Mouse (Mus musculus) adrenal gland, postnatal 4 days (tissue): ENCODE data around the gene Akap8. TPM values are rescaled to one million over a fixed set of nuclear protein-coding genes. Genes with fewer than 3 reads are reported as not detected.
A peak's percentile ranks its signal among the peaks of the same experiment; 100 is the strongest.

ENCODE experiments used
- DNase-seq, 2 experiments: peaks; one replicate each; pipeline ENCODE4 v3.0.0; 2021 to 2022; ENCODE audit warnings: low spot score in 2 of 2, mixed read lengths in 2 of 2
- long read RNA-seq, 2 experiments: library from polyadenylated mRNA; stranded (forward); transcript quantifications; one replicate each; pipeline ENCODE4 v2.0.0; 2021
- total RNA-seq, 2 experiments: library from RNA; stranded (reverse); gene quantifications; 2 replicates each; pipeline ENCODE4 v1.2.3; 2021

Akap8 gene
- 100 to 1,000 TPM; 129 to 130 TPM for total RNA-seq
- long read RNA-seq, experiment 1, full-length matches to known transcripts = 17 of 33 reads
- long read RNA-seq, experiment 1, partial matches to known transcripts = 5 of 33 reads
- long read RNA-seq, experiment 1, other reads (novel, unspliced or antisense) = 11 of 33 reads
- long read RNA-seq, experiment 2, full-length matches to known transcripts = 72 of 130 reads
- long read RNA-seq, experiment 2, partial matches to known transcripts = 21 of 130 reads
- long read RNA-seq, experiment 2, other reads (novel, unspliced or antisense) = 37 of 130 reads

DNA sequence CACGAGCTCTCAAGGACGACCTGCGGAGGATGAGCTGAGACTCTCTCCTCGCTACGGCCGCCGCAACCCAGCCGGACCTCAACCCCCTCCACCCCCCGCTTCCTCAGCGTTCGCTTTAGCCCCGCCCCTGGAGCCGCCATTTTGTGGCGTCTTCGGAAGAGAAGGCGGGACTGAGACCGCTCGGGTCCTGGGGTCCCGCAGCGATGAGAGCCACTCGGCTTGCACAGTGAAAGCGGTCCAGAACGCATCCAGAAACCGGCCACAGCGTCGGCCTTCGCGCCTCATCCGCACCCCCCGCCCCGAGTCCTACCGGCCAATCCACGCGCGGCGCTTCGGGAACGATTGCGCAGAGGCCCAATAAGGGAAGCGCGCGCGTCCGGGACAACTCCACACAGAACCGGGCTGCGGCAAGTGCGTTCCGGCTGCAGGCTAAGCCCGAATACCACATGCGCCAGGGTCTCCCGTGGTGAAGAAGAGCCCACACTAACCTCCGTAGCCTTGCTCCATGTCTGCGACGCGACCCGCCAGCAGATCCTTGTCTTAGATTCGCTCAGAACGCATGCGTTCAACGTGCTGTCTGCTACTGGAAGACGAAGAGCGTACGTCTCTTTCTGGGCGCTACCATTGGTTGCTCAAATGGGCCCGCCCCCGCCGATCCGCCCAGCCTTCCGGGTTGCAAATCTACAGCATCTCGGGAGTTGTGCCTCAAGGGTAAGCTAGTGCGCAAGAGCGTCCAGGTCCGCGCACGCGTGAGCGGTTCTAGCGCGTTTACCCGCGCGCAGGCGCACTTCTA, at the start of gene Akap8:
Akap8 (minus strand) TSS at position 642 of the 793 bp plus-strand sequence.
- peak; percentile 86 to 94 for DNase-seq

GRCm38 (mm10) chr17:32368991-32369578, 48.0 kb upstream of the Akap8 start:
- DNase-seq = no peak

DNA sequence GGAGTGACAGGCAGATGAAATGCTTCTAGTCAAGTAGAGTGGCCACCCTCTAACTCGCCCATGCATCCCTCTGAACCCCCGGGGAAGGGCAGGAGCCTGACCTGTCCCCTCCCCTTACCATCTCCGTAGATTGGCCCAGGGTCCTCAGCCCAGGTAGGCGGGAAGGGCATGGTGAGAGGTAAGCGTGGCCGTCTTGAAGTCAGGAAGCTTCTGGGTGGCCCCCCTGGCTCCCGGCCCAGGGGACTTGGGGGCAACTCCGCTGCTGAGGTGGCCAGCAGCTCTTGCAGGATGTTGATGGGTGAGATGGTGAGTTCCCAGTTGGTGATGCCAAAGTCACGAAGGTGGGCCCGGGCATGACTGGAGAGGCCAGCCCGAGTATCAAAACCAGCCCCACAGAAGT, 46.7 kb upstream of the Akap8 start:
- no peak for DNase-seq

- DNase-seq = no peak
Observed at GRCm38 (mm10) chr17:32365296-32365695, 44.3 kb upstream of the Akap8 start.

GRCm38 (mm10) chr17:32364850-32365249, 43.8 kb upstream of the Akap8 start:
- DNase-seq = no peak

DNA sequence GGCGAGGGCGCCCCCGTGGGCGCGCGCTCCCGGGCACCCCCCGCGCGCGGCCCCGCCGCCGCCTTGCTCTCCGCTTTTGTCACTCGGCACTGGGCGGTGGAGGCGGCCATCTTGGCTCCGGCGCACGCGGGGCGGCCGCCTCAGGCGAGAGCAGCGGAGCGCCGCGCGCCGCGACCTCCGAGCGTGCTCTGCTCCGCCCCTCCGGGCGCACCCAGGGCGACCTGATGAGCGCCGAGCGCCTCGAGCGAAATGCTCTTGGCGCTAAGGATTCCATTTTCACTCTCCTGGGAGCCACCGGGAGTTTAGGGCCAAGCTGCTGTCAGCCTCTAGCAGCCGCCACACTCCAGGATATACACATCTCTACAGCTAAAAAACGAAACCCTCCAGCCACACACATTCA, 43.3 kb upstream of the Akap8 start:
- peak; percentile 69 for DNase-seq

DNA sequence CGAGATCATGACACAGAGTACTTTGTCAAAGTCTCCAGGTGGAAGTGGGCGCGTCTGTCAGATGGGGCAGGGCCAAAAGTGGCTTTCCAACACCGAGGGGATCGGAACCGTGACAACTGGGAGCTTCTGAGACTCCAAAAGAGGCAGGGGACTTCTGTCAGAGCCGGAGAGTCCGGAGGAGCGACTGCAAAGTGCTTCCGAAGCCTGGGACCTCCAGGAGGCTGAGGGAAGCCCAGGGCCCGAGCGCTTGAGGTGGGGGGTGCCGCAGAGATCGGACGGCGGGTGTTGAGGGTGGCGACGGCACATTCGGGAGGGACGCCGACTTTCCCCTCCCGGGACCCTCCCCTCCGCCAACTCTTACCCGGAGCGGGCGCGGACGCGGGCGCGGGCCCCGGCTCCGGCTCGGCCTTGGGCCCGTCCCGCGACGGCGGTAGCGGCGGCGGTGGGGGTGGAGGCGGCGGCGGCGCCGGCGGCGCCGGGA, 42.8 kb upstream of the Akap8 start:
- DNase-seq = no peak

GRCm38 (mm10) chr17:32362686-32363085, 41.6 kb upstream of the Akap8 start:
- DNase-seq = no peak

DNA sequence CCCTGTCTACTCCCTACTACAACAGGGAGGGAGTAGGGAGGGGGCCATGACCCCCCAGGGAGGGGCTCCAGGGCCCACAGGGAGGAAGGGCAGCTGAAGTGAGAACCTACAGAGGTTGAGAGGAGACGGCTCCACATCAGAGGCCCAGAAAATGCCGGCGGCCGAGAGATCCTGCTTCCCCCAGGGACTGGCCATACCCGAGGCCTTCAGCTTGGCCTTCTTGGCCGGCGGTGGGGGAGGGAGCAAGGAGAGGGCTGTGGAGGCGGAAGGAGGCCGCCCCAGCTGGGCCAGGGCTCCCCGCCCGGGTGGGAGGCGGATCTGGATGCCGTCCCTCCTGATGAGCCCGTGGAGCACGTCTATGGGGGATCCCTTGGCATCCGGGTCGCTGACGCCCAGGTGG, 38.9 kb upstream of the Akap8 start:
- peak in 1 of 2 experiments; percentile 38 for DNase-seq

DNA sequence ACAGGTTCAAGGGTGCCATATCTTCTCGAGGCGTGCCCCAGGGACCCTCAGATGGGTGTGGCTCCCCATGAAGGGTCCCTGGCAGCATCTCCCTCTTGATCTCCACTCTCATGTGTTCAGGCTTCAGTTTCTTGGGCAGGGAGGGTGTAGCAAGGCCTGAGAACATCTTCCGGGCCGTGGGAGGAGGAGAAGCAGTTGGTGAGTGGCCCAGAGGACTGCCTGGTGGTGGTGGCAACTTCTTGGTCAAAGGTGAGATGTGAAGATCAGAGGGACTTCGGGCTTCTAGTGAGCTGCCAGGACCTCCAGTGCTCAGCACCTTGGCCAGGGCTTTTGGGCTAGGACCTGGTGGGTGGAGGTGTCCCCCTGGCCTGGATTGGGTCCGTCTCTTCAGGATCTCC, 37.9 kb upstream of the Akap8 start:
- DNase-seq = no peak

- DNase-seq = no peak
Observed at GRCm38 (mm10) chr17:32358192-32358942, 37.3 kb upstream of the Akap8 start.

DNA sequence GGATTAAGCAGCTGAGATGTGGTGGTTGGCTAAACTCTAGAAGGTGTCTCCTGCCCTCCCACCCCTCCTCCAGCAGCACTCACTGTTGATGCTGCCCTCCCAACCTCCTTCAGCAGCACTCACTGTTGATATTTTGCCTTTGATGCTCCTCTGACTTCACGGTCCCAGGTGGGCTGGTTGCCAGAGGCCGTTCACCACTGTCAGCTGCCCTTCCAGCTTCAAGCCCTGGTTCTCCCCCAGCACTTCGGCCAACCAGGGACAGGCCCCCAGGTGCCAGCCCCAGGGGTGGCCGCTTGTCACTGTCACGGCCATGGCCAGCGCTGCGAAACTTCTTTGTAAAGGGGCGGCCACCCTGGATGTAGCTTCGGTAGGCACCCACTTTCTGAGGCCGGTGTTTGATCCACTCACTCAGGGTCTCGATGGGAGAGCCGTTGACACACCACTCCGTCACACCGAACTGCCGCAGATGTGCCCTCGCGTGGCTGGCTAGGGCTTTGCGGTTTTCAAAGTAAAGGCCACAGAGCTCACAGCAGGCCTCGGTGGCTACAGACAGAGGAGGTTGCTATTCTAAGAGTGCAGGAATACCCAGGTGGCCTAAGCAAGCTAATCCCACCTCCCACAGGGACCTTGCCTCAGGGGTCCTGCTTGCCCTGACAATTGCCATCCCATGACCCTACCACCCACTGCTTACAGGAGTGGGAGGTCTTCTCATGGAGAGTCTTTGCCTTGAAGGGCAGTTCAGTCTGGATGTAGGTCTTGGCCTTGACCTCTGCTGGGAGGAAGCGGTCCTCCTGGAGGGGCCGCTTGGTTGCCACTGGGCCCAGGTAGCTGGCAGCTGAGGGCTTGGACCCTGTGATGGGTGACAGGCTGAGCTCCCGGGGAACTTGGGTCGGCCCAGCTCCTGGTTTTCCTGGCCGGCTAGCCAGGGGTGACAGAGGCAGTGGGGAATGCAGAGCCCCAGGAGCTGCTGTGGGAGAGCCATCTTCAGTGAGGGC, 36.0 kb upstream of the Akap8 start:
- peak in 1 of 2 experiments; percentile 3 for DNase-seq

- peak in 1 of 2 experiments; percentile 4 for DNase-seq
Observed at GRCm38 (mm10) chr17:32356281-32356680, 35.2 kb upstream of the Akap8 start.

DNA sequence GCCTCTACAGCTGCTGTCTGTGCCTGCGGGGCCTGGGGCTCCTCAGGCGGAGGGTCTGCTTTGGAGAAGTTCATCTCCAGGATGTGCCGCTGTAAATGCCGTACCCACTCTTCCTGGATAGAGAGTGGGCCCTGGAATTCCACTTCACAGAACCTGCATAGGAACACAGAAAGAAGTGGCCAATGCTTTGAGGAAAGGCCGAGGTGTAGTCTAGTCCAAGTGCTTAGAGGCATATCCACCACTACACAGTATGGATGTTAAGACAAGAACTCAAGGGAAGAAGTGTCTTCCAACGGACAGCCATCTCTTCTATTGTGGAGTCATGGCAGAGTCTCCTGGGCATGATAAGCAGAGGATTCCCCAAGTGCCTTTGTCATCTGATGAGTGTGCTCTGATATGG, 34.0 kb upstream of the Akap8 start:
- no peak for DNase-seq

DNA sequence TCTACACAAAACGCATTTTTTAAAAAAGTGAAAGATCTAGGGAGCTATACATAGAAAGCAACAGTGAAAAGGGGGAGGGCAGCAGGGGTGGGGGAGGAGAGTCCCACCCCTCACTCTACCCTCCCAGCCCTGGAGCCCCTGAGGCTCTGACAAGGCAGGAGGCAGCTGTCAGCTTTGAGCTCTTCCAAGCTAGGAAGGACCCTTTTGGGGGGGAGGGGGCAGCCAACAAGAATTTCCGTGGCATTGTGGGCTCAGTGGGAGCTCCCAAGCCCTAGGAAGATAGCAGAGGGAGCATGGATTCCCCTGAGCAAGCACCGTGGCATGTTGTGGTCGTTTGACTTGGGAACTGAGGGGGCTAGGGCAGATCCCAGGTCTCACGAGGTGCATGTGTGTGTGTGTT, 33.2 kb upstream of the Akap8 start:
- no peak for DNase-seq

- no peak for DNase-seq
Observed at GRCm38 (mm10) chr17:32353696-32354095, 32.7 kb upstream of the Akap8 start.

DNA sequence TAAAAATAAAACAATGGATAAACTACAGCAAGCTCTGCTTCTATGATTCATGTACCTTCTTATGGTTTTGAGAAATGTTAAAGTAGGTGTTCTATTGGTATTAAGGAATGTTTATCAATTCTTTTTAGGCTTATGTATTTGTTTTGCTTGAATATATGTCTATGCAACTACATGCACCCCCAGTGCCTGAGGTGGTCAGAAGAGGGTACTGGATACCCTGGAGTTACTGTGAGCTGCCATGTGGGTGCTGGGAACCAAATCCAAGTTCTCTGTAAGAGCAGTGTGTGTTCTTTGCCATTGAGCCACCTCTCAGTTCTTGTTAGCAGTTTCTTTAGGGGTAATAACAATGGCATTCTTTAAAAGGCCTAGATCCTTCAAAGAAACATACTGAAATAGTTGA, 30.7 kb upstream of the Akap8 start:
- no peak for DNase-seq

GRCm38 (mm10) chr17:32351269-32351668, 30.2 kb upstream of the Akap8 start:
- DNase-seq = no peak

GRCm38 (mm10) chr17:32350382-32350983, 29.4 kb upstream of the Akap8 start, which contains the start of gene Akap8l:
Akap8l (minus strand) TSS chr17:32350607.
- peak; percentile 68 to 85 for DNase-seq
